Mouse (Mus musculus) stomach, postnatal 0 days (tissue): ENCODE results near the gene Fcgr2b. TPM values are rescaled to one million over a fixed set of nuclear protein-coding genes. Genes with fewer than 3 reads are reported as not detected.

Source experiments
- ATAC-seq: fragments of 200-750 bp; cut with Nextera tagmentation; 2 replicates; pipeline ENCODE4 v1.8.0; 2017; ENCODE audit not compliant: low FRiP score, low TSS enrichment
- DNase-seq: peaks from one replicate; pipeline ENCODE4 v3.0.0-alpha.2; 2016; ENCODE audit warnings: low spot score
- H3K27ac ChIP-seq: fragments of 300-500 bp; sonication (generic); replicated peaks from 2 replicates; pipeline ENCODE4 v1.5.1; 2014; ENCODE audit warnings: mild to moderate bottlenecking, control low read depth
- H3K27me3 ChIP-seq: fragments of 300-500 bp; sonication (generic); 2 replicates; pipeline ENCODE4 v1.6.1; 2014; ENCODE audit warnings: low read length; ENCODE audit not compliant: control insufficient read depth, insufficient read depth
- H3K36me3 ChIP-seq: fragments of 300-500 bp; sonication (generic); 2 replicates; pipeline ENCODE4 v1.6.1; 2014; ENCODE audit warnings: low read length, mixed read lengths; ENCODE audit not compliant: control insufficient read depth, insufficient read depth
- H3K4me1 ChIP-seq: fragments of 300-500 bp; sonication (generic); replicated peaks from 2 replicates; pipeline ENCODE4 v1.6.1; 2014; ENCODE audit warnings: antibody characterized with exemption; ENCODE audit not compliant: control insufficient read depth, insufficient read depth
- H3K4me2 ChIP-seq: fragments of 300-500 bp; sonication (generic); replicated peaks from 2 replicates; pipeline ENCODE4 v1.6.1; 2014; ENCODE audit warnings: low read depth, mild to moderate bottlenecking, control low read depth, moderate library complexity
- H3K4me3 ChIP-seq: fragments of 300-500 bp; sonication (generic); 2 replicates; pipeline ENCODE4 v1.5.1; 2014; ENCODE audit warnings: low read depth, low read length, control low read depth
- H3K9ac ChIP-seq: fragments of 300-500 bp; sonication (generic); 2 replicates; pipeline ENCODE4 v1.6.1; 2014; ENCODE audit warnings: mild to moderate bottlenecking, low read length, control low read depth, mixed read lengths
- H3K9me3 ChIP-seq: fragments of 300-500 bp; sonication (generic); 2 replicates; pipeline ENCODE4 v1.6.1; 2016; ENCODE audit warnings: low read length; ENCODE audit not compliant: control insufficient read depth
- CTCF ChIP-seq: IDR thresholded peaks from 2 replicates; pipeline ENCODE4 v1.5.1; 2016; ENCODE audit warnings: antibody characterized with exemption, low read depth, mild to moderate bottlenecking, moderate library complexity
- EP300 ChIP-seq: optimal IDR thresholded peaks from 2 replicates; pipeline ENCODE3; 2016; ENCODE audit warnings: antibody characterized with exemption
- WGBS: fragments of 180-500 bp; shearing (Covaris S2); extraction: QIAGEN DNeasy Blood & Tissue Kit; methylation state at CpG from one replicate; pipeline ENCODE4 v1.1.7; 2014; 5-methylcytosine and 5-hydroxymethylcytosine counted together
- polyA plus RNA-seq: library from polyadenylated mRNA; unstranded; fragments of >200 nt; fragmentation: Nextera tagmentation; extraction: Ambion mirVana; gene quantifications from 2 replicates; pipeline ENCODE4 v1.2.1, GENCODE M21; 2015

Gene Fcgr2b
- polyA plus RNA-seq, 1 experiment from 2014 or later, result 5.6 TPM

- no peak for TF ChIP-seq CTCF
- DNase-seq (no peak), ATAC-seq (no peak)
- Histone ChIP-seq H3K9me3 (no peaks in the 10 kb centered on the region), H3K4me1 (no peaks in the 10 kb centered on the region), H3K27me3 (no peaks in the 10 kb centered on the region), H3K27ac (no peak overlapping the region), H3K4me3 (no peak overlapping the region), H3K36me3 (no peaks in the 10 kb centered on the region), H3K9ac (no peak overlapping the region), H3K4me2 (no peak overlapping the region)
- WGBS, result 91% methylated on average over 2 of the region's 2 CpGs
Observed at GRCm38 (mm10) chr1:170974736-170975135, 1.6 kb downstream of the Fcgr2b start.

GRCm38 (mm10) chr1:170974171-170974570, 2.2 kb downstream of the Fcgr2b start:
- H3K4me2 ChIP-seq, result no peak overlapping the region
- H3K9me3 ChIP-seq, result no peaks in the 10 kb centered on the region
- TF ChIP-seq CTCF (no peak), EP300 (no peak)
- no peaks in the 10 kb centered on the region for H3K4me1 ChIP-seq
- no peak overlapping the region for H3K9ac ChIP-seq
- WGBS, result 79% methylated on average over 8 of the region's 8 CpGs
- H3K27ac ChIP-seq, result no peak overlapping the region
- no peaks in the 10 kb centered on the region for H3K36me3 ChIP-seq
- no peak for DNase-seq
- H3K27me3 ChIP-seq, result no peaks in the 10 kb centered on the region
- no peak for ATAC-seq
- H3K4me3 ChIP-seq, result no peak overlapping the region

DNA sequence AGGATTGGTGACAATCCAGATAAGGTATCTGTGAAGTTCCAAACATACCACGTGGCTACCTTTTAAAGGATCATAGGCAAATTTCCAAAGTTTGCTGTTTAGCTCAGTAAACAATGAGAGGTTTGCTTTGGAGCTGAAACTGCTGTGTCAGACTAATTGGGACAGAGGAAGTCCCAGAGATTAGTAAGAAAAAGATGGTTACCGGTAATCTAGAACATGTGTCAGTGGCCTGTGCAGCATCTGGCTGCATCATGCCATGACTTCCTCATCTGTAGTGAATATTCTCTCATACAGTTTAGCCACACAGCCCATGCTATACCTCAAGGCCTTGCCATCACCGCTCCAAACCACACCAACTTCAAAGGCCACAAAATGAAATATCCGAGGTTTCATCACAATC, 3.4 kb downstream of the Fcgr2b start:
- no peaks in the 10 kb centered on the region for H3K9me3 ChIP-seq
- DNase-seq (no peak), ATAC-seq (no peak)
- H3K4me3 ChIP-seq, result no peak overlapping the region
- 64% methylated on average over 4 of the region's 4 CpGs for WGBS
- no peak overlapping the region for H3K9ac ChIP-seq
- H3K27me3 ChIP-seq, result no peaks in the 10 kb centered on the region
- H3K27ac ChIP-seq, result no peak overlapping the region
- no peak overlapping the region for H3K4me2 ChIP-seq
- no peak for TF ChIP-seq CTCF
- TF ChIP-seq EP300, result no peak
- no peaks in the 10 kb centered on the region for H3K4me1 ChIP-seq
- no peaks in the 10 kb centered on the region for H3K36me3 ChIP-seq

GRCm38 (mm10) chr1:170972494-170972893, 3.9 kb downstream of the Fcgr2b start:
- Histone ChIP-seq H3K9me3 (no peaks in the 10 kb centered on the region), H3K9ac (no peak overlapping the region), H3K27me3 (no peaks in the 10 kb centered on the region), H3K27ac (no peak overlapping the region), H3K4me3 (no peak overlapping the region), H3K4me2 (no peak overlapping the region), H3K4me1 (no peaks in the 10 kb centered on the region), H3K36me3 (no peaks in the 10 kb centered on the region)
- WGBS, result 71% methylated on average over 6 of the region's 6 CpGs
- no peak for TF ChIP-seq EP300
- TF ChIP-seq CTCF, result no peak
- DNase-seq (no peak), ATAC-seq (no peak)

DNA sequence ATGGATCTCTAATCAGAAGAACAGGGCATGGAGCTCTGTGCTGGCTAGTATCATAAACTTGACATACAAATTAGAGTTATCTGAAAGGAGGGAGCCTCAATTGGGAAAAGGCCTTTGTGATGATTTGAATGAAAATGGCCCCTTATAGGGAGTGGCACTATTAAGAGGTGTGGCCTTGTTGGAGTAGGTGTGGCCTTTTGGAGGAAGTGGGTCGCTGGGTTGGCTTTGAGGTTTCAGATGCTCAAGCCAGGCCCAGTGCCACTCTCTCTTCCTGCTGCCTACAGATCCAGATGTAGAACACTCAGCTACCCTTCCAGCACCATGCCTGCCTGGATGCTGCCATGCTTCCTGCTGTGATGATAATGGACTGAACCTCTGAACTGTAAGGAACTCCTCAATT, 7.8 kb downstream of the Fcgr2b start:
- Histone ChIP-seq H3K27me3 (no peaks in the 10 kb centered on the region), H3K4me1 (no peaks in the 10 kb centered on the region), H3K27ac (no peak overlapping the region), H3K36me3 (no peaks in the 10 kb centered on the region), H3K4me3 (no peak overlapping the region), H3K9ac (no peak overlapping the region), H3K9me3 (no peaks in the 10 kb centered on the region), H3K4me2 (no peak overlapping the region)
- no peak for DNase-seq
- no peak for ATAC-seq
- TF ChIP-seq CTCF (no peak), EP300 (no peak)
- 65% methylated on average over 1 of the region's 1 CpGs for WGBS

GRCm38 (mm10) chr1:170967581-170967980, 8.8 kb downstream of the Fcgr2b start:
- DNase-seq (no peak), ATAC-seq (no peak)
- no peaks in the 10 kb centered on the region for H3K36me3 ChIP-seq
- TF ChIP-seq EP300 (no peak), CTCF (no peak)
- 82% methylated on average over 3 of the region's 3 CpGs for WGBS
- H3K9ac ChIP-seq, result no peak overlapping the region
- no peak overlapping the region for H3K4me2 ChIP-seq
- no peak overlapping the region for H3K27ac ChIP-seq
- H3K27me3 ChIP-seq, result no peaks in the 10 kb centered on the region
- H3K4me1 ChIP-seq, result no peaks in the 10 kb centered on the region
- H3K9me3 ChIP-seq, result no peaks in the 10 kb centered on the region
- no peak overlapping the region for H3K4me3 ChIP-seq
